Mouse (Mus musculus): Measurements from ENCODE around the gene Ncapg2.

GRCm38 (mm10) chr12:116435232-116435631 lies 30.0 kb downstream of the Ncapg2 start:
- TF ChIP-seq POLR2A (IDR thresholded peaks at IDR 0.05; ENCODE audit: insufficient read depth, low read length) (no peak), CTCF (IDR thresholded peaks at IDR 0.05; ENCODE audit: low read depth, low read length) (no peak)
